Mouse (Mus musculus) B cell, adult (primary cell): Measurements from ENCODE around the gene Trir. TPM values are rescaled to one million over a fixed set of nuclear protein-coding genes. Genes with fewer than 3 reads are reported as not detected.

Experiments
- total RNA-seq: library from RNA; stranded (reverse); gene quantifications from 4 replicates; pipeline ENCODE4 v1.2.4, GENCODE M21; 2023; ENCODE audit not compliant: inconsistent age

Gene Trir
- total RNA-seq, result 205 to 226 TPM (median 223 TPM) in 4 replicates

GRCm38 (mm10) chr8:85026670-85027515, at the start of gene Trir:
TSS of gene Trir (plus strand) at chr8:85026823.

GRCm38 (mm10) chr8:84978248-84978940, 48.2 kb upstream of the Trir start, which contains the start of gene Junb:
TSS of gene Junb (minus strand) at chr8:84978718.

GRCm38 (mm10) chr8:84990349-84990748, 36.3 kb upstream of the Trir start, which contains the start of gene Hook2:
TSS of gene Hook2 (plus strand) at chr8:84990603.

DNA sequence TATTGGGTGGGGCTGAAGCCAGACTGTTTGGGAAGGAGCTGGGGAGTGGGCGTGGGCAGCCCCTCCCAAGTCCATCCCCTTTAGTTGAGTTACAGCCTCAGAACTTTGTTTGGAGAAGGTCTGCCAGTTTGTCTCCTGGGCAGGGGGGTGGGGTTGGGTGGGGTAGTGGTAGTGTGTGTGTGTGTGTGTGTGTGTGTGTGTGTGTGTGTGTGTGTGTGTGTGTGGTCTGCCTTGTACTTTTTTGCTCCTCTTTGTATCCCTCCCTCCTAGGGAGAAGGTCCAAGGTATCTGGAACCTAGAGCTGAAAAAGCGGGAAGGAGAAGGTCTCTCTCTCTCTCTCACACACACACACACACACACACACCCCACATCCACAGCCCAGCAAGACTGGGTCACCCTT, 12.2 kb upstream of the Trir start, which contains the start of gene Best2:
Gene Best2, minus strand, starts transcription at position 101 of the 400 bp plus-strand sequence.

GRCm38 (mm10) chr8:85025098-85025932, 1.3 kb upstream of the Trir start, which contains the start of gene Asna1:
TSS of gene Asna1 (minus strand) at chr8:85025281.

GRCm38 (mm10) chr8:85036718-85037365, 10.2 kb downstream of the Trir start, which contains the start of gene Tnpo2:
TSS of gene Tnpo2 (plus strand) at chr8:85036915.

DNA sequence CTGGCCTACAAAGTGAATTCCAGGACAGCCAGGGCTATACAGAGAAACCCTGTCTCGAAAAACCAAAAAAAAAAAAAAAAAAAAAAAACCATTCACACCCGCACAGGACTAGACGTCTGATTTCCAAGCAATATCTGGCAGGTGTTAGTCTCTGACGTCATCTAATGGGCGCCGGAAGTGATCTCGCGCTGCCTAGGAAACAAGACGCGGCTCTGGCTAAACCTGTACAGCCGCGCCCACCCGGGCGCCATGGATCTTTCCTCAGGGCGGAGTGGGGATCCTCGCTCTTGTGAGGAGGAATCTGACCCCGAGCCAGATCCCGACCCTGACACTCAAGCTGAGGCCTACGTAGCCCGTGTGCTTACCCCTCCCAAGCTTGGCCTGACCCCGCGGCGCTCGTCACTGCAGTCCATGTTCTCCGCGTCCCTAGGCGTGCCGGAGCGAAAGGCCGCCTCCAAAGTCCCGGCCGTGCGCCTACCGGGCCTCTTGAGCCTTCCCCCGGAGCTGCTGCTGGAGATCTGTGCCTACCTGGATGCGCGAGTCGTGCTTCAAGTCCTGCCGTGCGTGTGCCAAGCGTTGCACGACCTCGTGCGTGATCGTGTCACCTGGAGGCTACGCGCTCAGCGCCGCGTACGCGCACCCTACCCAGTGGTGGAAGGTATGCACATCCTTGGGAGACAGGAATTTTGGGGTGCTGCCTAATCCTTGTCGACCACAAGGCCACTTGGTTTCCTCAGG, 33.4 kb downstream of the Trir start, which contains the start of gene Fbxw9:
Gene Fbxw9, plus strand, starts transcription at position 177 of the 738 bp plus-strand sequence.

DNA sequence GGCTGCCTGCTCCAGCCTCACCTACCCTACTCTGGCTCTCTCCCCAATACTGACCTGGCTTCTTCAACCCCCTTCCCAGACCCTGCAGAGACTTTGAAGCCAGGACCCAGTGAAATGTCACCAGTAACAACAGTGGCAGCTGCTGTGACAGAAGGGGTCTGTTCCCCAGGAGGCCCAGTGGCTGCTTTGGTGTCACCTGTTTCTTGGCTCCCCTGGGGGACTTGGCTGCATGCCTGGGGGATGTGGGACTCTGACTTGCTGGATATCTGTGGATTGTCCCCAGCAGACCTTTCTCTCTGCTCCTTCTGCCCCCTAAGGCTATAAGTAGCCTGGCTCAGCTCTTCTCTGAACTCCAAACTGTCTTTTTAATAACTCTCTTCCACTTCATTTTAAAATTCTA, 41.4 kb downstream of the Trir start, which contains the start of gene Gm5741:
Gene Gm5741, minus strand, starts transcription at position 1 of the 400 bp plus-strand sequence.

DNA sequence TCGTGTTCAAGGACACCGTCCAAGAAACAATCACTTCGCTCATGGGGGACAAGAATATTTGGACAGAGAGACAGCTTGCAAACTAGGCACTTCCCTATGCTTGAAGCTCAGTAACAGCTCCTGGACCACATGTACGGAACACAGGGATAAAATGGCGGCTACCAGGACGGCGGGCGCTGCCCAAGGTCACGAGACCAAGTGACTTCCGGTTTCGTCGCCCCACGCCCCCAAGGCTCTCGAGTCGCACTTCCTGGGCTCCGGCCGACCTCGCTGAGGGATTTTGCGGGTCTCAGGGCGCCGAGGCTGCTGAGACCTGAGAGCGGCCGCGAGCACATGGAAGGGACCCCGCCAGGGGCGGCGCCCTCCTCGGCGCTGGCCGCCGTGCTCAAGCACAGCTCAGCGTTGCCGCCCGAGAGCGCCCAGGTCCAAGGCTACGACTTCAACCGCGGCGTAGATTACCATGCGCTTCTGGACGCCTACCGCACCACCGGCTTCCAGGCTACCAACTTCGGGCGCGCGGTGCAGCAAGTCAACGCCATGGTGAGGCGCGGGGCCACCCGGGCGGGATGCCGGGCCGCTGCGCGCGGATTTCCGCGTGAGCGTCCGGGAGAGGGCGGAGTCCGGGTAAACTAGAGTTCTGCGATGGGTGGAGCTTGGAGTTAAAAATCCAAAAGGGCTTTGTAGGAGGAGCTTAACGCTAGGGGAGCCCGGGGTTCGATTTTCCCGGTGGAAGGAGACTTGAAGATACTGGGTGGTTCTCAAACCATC, 45.1 kb downstream of the Trir start, which contains the start of gene Dhps:
Gene Dhps, plus strand, starts transcription at position 244 of the 768 bp plus-strand sequence.

Other genes starting within 250 kb of the Trir start
- gene Nfix, start 226.5 kb upstream of the Trir start, total RNA-seq, result 1.4 to 4.3 TPM (median 2.8 TPM) in 4 replicates
- 2.2 to 3.3 TPM (median 2.8 TPM) in 4 replicates for gene Dand5, start 204.0 kb upstream of the Trir start, total RNA-seq
- 11.4 to 12.8 TPM (median 11.7 TPM) in 4 replicates for gene Gadd45gip1, start 195.3 kb upstream of the Trir start, total RNA-seq
- gene Rad23a, start 186.2 kb upstream of the Trir start, total RNA-seq, result 48.0 to 63.3 TPM (median 61.5 TPM) in 4 replicates
- 564 to 720 TPM (median 619 TPM) in 4 replicates for gene Calr, start 179.9 kb upstream of the Trir start, total RNA-seq
- gene Farsa, start 169.8 kb upstream of the Trir start, total RNA-seq, result 66.8 to 70.5 TPM (median 68.5 TPM) in 4 replicates
- gene Syce2, start 154.7 kb upstream of the Trir start, total RNA-seq, result 6.1 to 11.9 TPM (median 9.0 TPM) in 4 replicates
- 18.7 to 34.4 TPM (median 31.5 TPM) in 4 replicates for gene Gcdh, start 132.9 kb upstream of the Trir start, total RNA-seq
- 0.32 to 0.45 TPM in 2 of 4 replicates, not detected in the others for gene Klf1, start 124.9 kb upstream of the Trir start, total RNA-seq
- gene Dnase2a, start 118.3 kb upstream of the Trir start, total RNA-seq, result 67.4 to 74.5 TPM (median 72.7 TPM) in 4 replicates
- 0.16 to 0.57 TPM (median 0.23 TPM) in 4 replicates for gene Mast1, start 89.5 kb upstream of the Trir start, total RNA-seq
- gene Rtbdn, start 79.8 kb upstream of the Trir start, total RNA-seq, result not detected in 4 replicates
- gene Gm49661, start 57.4 kb upstream of the Trir start, total RNA-seq, result 2.0 TPM in 1 of 4 replicates, not detected in the others
- 57.4 to 60.7 TPM (median 59.6 TPM) in 4 replicates for gene Prdx2, start 57.2 kb upstream of the Trir start, total RNA-seq
- gene Rnaseh2a, start 57.1 kb upstream of the Trir start, total RNA-seq, result 30.0 to 35.5 TPM (median 33.5 TPM) in 4 replicates
- 1,539 to 1,702 TPM (median 1,628 TPM) in 4 replicates for gene Junb, start 48.1 kb upstream of the Trir start, total RNA-seq
- gene Hook2, start 36.2 kb upstream of the Trir start, total RNA-seq, result 5.9 to 8.3 TPM (median 6.6 TPM) in 4 replicates
- 0.32 TPM in 1 of 4 replicates, not detected in the others for gene Best2, start 12.3 kb upstream of the Trir start, total RNA-seq
- 87.6 to 96.1 TPM (median 94.0 TPM) in 4 replicates for gene Asna1, start 1.5 kb upstream of the Trir start, total RNA-seq
- 38.8 to 49.7 TPM (median 45.7 TPM) in 4 replicates for gene Tnpo2, start 10.1 kb downstream of the Trir start, total RNA-seq
- gene Fbxw9, start 33.2 kb downstream of the Trir start, total RNA-seq, result 14.4 to 17.5 TPM (median 15.4 TPM) in 4 replicates
- 3.0 TPM in 1 of 4 replicates, not detected in the others for gene Gm5741, start 41.2 kb downstream of the Trir start, total RNA-seq
- gene Dhps, start 44.9 kb downstream of the Trir start, total RNA-seq, result 105 to 138 TPM (median 115 TPM) in 4 replicates
- gene Wdr83os, start 53.9 kb downstream of the Trir start, total RNA-seq, result 49.2 to 55.9 TPM (median 50.9 TPM) in 4 replicates
- 12.5 to 15.1 TPM (median 13.1 TPM) in 4 replicates for gene Wdr83, start 54.5 kb downstream of the Trir start, total RNA-seq
- gene Man2b1, start 56.4 kb downstream of the Trir start, total RNA-seq, result 156 to 176 TPM (median 163 TPM) in 4 replicates
- gene Zfp791, start 96.3 kb downstream of the Trir start, total RNA-seq, result 0.16 TPM in 1 of 4 replicates, not detected in the others
- gene Cks1brt, start 125.1 kb downstream of the Trir start, total RNA-seq, result not detected in 4 replicates
- gene Olfr371, start 199.2 kb downstream of the Trir start, total RNA-seq, result not detected in 4 replicates